ENCODE assay signal across 24 mouse cellular contexts in the genomic region with DNA sequence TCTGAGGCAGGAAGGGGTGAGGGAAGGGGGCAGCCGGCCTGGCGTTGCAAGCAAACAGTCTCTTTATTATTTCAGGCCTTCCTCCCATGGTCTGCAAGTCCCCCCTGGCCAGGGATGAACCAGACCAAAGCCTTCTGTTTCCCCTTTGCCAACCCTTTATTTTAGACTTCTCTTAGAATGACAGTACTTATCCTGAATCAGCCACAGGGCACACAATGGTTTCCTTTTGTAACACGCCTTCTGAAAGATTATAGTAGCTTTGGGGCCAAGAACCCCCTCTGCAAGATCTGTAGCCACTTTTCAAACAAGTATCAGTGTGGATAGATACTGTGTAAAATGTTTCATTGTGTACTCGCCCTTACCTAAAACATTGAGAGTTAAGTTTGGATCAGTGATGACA.
DNase-seq lines count a peak whose midpoint lies in the region; ATAC-seq and TF ChIP-seq lines count a peak whose summit lies in the region.
"Had no signal": no experiment of that assay in that cellular context is flagged by ENCODE, and none has a peak within 500 bp of the region (broad histone marks: within the 10 kb centered on the region; RNA-seq: fewer than 3 reads in every experiment).

No protein-coding gene starts in this region.

- H3K9ac ChIP-seq in heart, embryonic 13.5 days = no peak overlapping the region
- no peak overlapping the region for H3K9ac ChIP-seq in midbrain, embryonic 11.5 days (ENCODE audit: low read length)
- no peak overlapping the region for H3K9ac ChIP-seq in midbrain, embryonic 14.5 days (replicated peaks; ENCODE audit: low read length)
- no peak overlapping the region for H3K9ac ChIP-seq in embryonic facial prominence, embryonic 15.5 days
- H3K9ac ChIP-seq in forebrain, postnatal 0 days = no peak overlapping the region
- H3K9ac ChIP-seq: heart, embryonic 15.5 days had no signal

- no peak overlapping the region for H3K4me2 ChIP-seq in heart, embryonic 13.5 days
- no peak overlapping the region for H3K4me2 ChIP-seq in midbrain, embryonic 11.5 days
- H3K4me2 ChIP-seq in midbrain, embryonic 14.5 days (ENCODE audit: low read length) = no peak overlapping the region
- H3K4me2 ChIP-seq in embryonic facial prominence, embryonic 15.5 days (replicated peaks) = no peak overlapping the region
- no peak overlapping the region for H3K4me2 ChIP-seq in forebrain, postnatal 0 days (ENCODE audit: low read depth)
- H3K4me2 ChIP-seq: heart, embryonic 15.5 days had no signal

- DNase-seq in heart, adult 11 months = no peak
- peak; percentile 62 for DNase-seq in midbrain, embryonic 11.5 days (ENCODE audit: low spot score, missing footprints)
- no peak for DNase-seq in midbrain, embryonic 14.5 days
- DNase-seq in brain, embryonic 14.5 days (ENCODE audit: low read depth) = peak; percentile 42
- no peak for DNase-seq in forebrain, postnatal 0 days
- no peak for DNase-seq in layer of hippocampus, postnatal 25 days (ENCODE audit: extremely low spot score in 1 of 2, low spot score in 1 of 2)
- DNase-seq: adrenal gland, postnatal 25 days; cerebellum, adult 2 months; cerebellum, postnatal 10 days; gastrocnemius, postnatal 10 days; heart, adult 2 months; heart, postnatal 14 days had no signal

- H3K9me3 ChIP-seq in heart, embryonic 13.5 days = no peaks in the 10 kb centered on the region
- no peaks in the 10 kb centered on the region for H3K9me3 ChIP-seq in midbrain, embryonic 11.5 days (ENCODE audit: control insufficient read depth, low read length)
- no peaks in the 10 kb centered on the region for H3K9me3 ChIP-seq in midbrain, embryonic 14.5 days (ENCODE audit: control insufficient read depth, low read length)
- H3K9me3 ChIP-seq in embryonic facial prominence, embryonic 15.5 days (replicated peaks) = no peaks in the 10 kb centered on the region
- no peaks in the 10 kb centered on the region for H3K9me3 ChIP-seq in forebrain, postnatal 0 days (ENCODE audit: low read length)
- H3K9me3 ChIP-seq: forebrain, embryonic 10.5 days; heart, embryonic 15.5 days; hindbrain, embryonic 10.5 days had no signal

- no peaks in the 10 kb centered on the region for H3K27me3 ChIP-seq in heart, embryonic 13.5 days (replicated peaks)
- no peaks in the 10 kb centered on the region for H3K27me3 ChIP-seq in midbrain, embryonic 11.5 days (ENCODE audit: control insufficient read depth, insufficient read depth, low read length)
- no peaks in the 10 kb centered on the region for H3K27me3 ChIP-seq in midbrain, embryonic 14.5 days (ENCODE audit: control insufficient read depth, insufficient read depth, low read length)
- H3K27me3 ChIP-seq in embryonic facial prominence, embryonic 15.5 days = no peaks in the 10 kb centered on the region
- no peaks in the 10 kb centered on the region for H3K27me3 ChIP-seq in forebrain, postnatal 0 days (ENCODE audit: insufficient read depth, low read length)
- H3K27me3 ChIP-seq: heart, embryonic 15.5 days; Patski had no signal

- peaks cover 13% of the 10 kb centered on the region; the same call in 1 of the 2 replicates for H3K36me3 ChIP-seq in heart, embryonic 13.5 days
- no peaks in the 10 kb centered on the region for H3K36me3 ChIP-seq in midbrain, embryonic 11.5 days (ENCODE audit: control insufficient read depth, insufficient read depth, low read length)
- H3K36me3 ChIP-seq in midbrain, embryonic 14.5 days (ENCODE audit: control insufficient read depth, insufficient read depth, low read length) = no peaks in the 10 kb centered on the region
- H3K36me3 ChIP-seq in embryonic facial prominence, embryonic 15.5 days = no peaks in the 10 kb centered on the region
- no peaks in the 10 kb centered on the region for H3K36me3 ChIP-seq in forebrain, postnatal 0 days (ENCODE audit: insufficient read depth)
- H3K36me3 ChIP-seq: forebrain, embryonic 10.5 days; heart, embryonic 15.5 days; hindbrain, embryonic 10.5 days had no signal

- H3K27ac ChIP-seq in heart, embryonic 13.5 days (replicated peaks) = 0 out of 2 replicates have a peak overlapping the region, but pooled peaks have one; percentile 15
- no peak overlapping the region for H3K27ac ChIP-seq in midbrain, embryonic 11.5 days (ENCODE audit: low read depth, low read length)
- no peak overlapping the region for H3K27ac ChIP-seq in midbrain, embryonic 14.5 days (replicated peaks; ENCODE audit: low read depth, low read length)
- H3K27ac ChIP-seq in embryonic facial prominence, embryonic 15.5 days (replicated peaks) = 0 out of 2 replicates have a peak overlapping the region, but pooled peaks have one; percentile 7
- H3K27ac ChIP-seq in forebrain, postnatal 0 days (ENCODE audit: low read depth, low read length) = no peak overlapping the region
- H3K27ac ChIP-seq: forebrain, embryonic 10.5 days; heart, adult 2 months; heart, embryonic 15.5 days; hindbrain, embryonic 10.5 days had no signal

- no peak for TF ChIP-seq POLR2A in brain, embryonic 14.5 days (IDR thresholded peaks at IDR 0.05; ENCODE audit: borderline replicate concordance, extremely low read depth, insufficient read depth, insufficient read length, poor library complexity, severe bottlenecking)

- TF ChIP-seq CTCF in brain, embryonic 14.5 days (IDR thresholded peaks at IDR 0.05; ENCODE audit: borderline replicate concordance, extremely low read depth, insufficient read depth, insufficient read length) = no peak
- no peak for TF ChIP-seq CTCF in forebrain, postnatal 0 days (IDR thresholded peaks at IDR 0.05; ENCODE audit: low read depth)

- WGBS in heart, embryonic 13.5 days = 63% methylated on average over 4 of the region's 4 CpGs
- WGBS in midbrain, embryonic 11.5 days = 67% methylated on average over 4 of the region's 4 CpGs
- 58% methylated on average over 4 of the region's 4 CpGs for WGBS in midbrain, embryonic 14.5 days
- 53% methylated on average over 4 of the region's 4 CpGs for WGBS in embryonic facial prominence, embryonic 15.5 days
- WGBS in forebrain, postnatal 0 days = 49% methylated on average over 4 of the region's 4 CpGs

- 0 out of 2 replicates have a peak, but pooled peaks cover 10% of the 10 kb centered on the region for H3K4me1 ChIP-seq in heart, embryonic 13.5 days
- H3K4me1 ChIP-seq in midbrain, embryonic 11.5 days (ENCODE audit: control insufficient read depth, insufficient read depth, low read length) = no peaks in the 10 kb centered on the region; the same call in 1 of the 2 replicates
- 0 out of 2 replicates have a peak, but pooled peaks cover 2% of the 10 kb centered on the region for H3K4me1 ChIP-seq in midbrain, embryonic 14.5 days (ENCODE audit: control insufficient read depth, insufficient read depth, low read length)
- peaks cover 12% of the 10 kb centered on the region; the same call in 1 of the 2 replicates for H3K4me1 ChIP-seq in embryonic facial prominence, embryonic 15.5 days
- no peaks in the 10 kb centered on the region for H3K4me1 ChIP-seq in forebrain, postnatal 0 days (ENCODE audit: insufficient read depth)
- H3K4me1 ChIP-seq: heart, embryonic 15.5 days had no signal

- ATAC-seq in heart, embryonic 13.5 days (ENCODE audit: extremely low read depth, insufficient number of reproducible peaks, low FRiP score, low TSS enrichment) = no peak
- ATAC-seq in midbrain, embryonic 11.5 days (ENCODE audit: low FRiP score) = no peak
- ATAC-seq in midbrain, embryonic 14.5 days (ENCODE audit: low FRiP score, low TSS enrichment) = no peak
- ATAC-seq in embryonic facial prominence, embryonic 15.5 days (ENCODE audit: insufficient number of reproducible peaks, low FRiP score, low TSS enrichment, low read depth) = no peak
- ATAC-seq in forebrain, postnatal 0 days = no peak
- ATAC-seq: activated CD4-positive, CD25-positive, alpha-beta regulatory T cell, adult 4 months; forebrain, embryonic 14.5 days; hindbrain, embryonic 16.5 days; inflammation-experienced regulatory T-cells, adult 6 months; intestine, postnatal 0 days; Patski had no signal

- no peak overlapping the region for H3K4me3 ChIP-seq in heart, embryonic 13.5 days
- H3K4me3 ChIP-seq in midbrain, embryonic 11.5 days (ENCODE audit: low read depth, low read length) = no peak overlapping the region
- no peak overlapping the region for H3K4me3 ChIP-seq in midbrain, embryonic 14.5 days (replicated peaks; ENCODE audit: low read depth, low read length)
- no peak overlapping the region for H3K4me3 ChIP-seq in embryonic facial prominence, embryonic 15.5 days (replicated peaks)
- H3K4me3 ChIP-seq in forebrain, postnatal 0 days (ENCODE audit: low read depth, low read length) = no peak overlapping the region
- H3K4me3 ChIP-seq: erythroblast, embryonic 14.5 days; forebrain, embryonic 10.5 days; heart, adult 2 months; heart, embryonic 15.5 days; hindbrain, embryonic 10.5 days had no signal

Comparison
In these comparisons a context has a peak if more than half of its experiments do, and no peak if none do; other contexts are left out.
1. DNase-seq: peak in midbrain, embryonic 11.5 days (single experiment) and brain, embryonic 14.5 days (single experiment); none in heart, adult 11 months (single experiment), midbrain, embryonic 14.5 days (single experiment), forebrain, postnatal 0 days (single experiment) and layer of hippocampus, postnatal 25 days (0 of 2).
2. H3K27ac ChIP-seq: peak in heart, embryonic 13.5 days (single experiment) and embryonic facial prominence, embryonic 15.5 days (single experiment); none in midbrain, embryonic 11.5 days (single experiment), midbrain, embryonic 14.5 days (single experiment) and forebrain, postnatal 0 days (single experiment).